ENCODE assay signal across 9 mouse cellular contexts in the genomic region with DNA sequence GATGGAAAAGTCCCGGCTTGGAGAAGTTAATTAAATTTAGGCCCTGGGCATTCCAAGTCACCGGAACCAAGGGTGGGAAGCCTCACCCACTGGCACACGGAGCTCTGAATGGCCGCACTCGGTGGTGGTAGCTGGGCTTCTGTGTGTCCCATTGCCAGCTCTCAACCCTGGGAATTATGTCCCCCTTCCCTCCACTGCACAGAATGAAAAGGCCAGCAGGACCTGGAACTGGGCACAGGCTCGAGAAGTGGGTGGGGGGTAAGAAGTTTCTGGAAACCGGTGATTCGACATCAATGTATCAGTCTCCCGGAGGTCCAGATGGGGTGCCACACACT.
DNase-seq lines count a peak whose midpoint lies in the region; ATAC-seq lines count a peak whose summit lies in the region.
"Had no signal": no experiment of that assay in that cellular context is flagged by ENCODE, and none has a peak within 500 bp of the region (broad histone marks: within the 10 kb centered on the region; RNA-seq: fewer than 3 reads in every experiment).

No protein-coding gene starts in this region.

- H3K27ac ChIP-seq in kidney, embryonic 14.5 days (ENCODE audit: low read depth, low read length): no peak overlapping the region
- H3K27ac ChIP-seq in embryonic facial prominence, embryonic 13.5 days: peak overlapping the region; percentile 77; the same call in 1 of the 2 replicates
- peak overlapping the region; percentile 90 for H3K27ac ChIP-seq in hindbrain, embryonic 10.5 days
- peak overlapping the region; percentile 1; the same call in 1 of the 2 replicates for H3K27ac ChIP-seq in midbrain, embryonic 11.5 days (ENCODE audit: low read depth, low read length)

- peaks cover 13% of the 10 kb centered on the region for H3K4me1 ChIP-seq in kidney, embryonic 14.5 days (ENCODE audit: control insufficient read depth, insufficient read depth, low read length)
- peaks cover 56% of the 10 kb centered on the region for H3K4me1 ChIP-seq in embryonic facial prominence, embryonic 13.5 days
- peaks cover 42% of the 10 kb centered on the region for H3K4me1 ChIP-seq in hindbrain, embryonic 10.5 days (replicated peaks)
- H3K4me1 ChIP-seq in midbrain, embryonic 11.5 days (ENCODE audit: control insufficient read depth, insufficient read depth, low read length): peaks cover 23% of the 10 kb centered on the region

- no peak for DNase-seq in kidney, postnatal 25 days
- no peak for DNase-seq in hindbrain, embryonic 10.5 days (ENCODE audit: low spot score)
- no peak for DNase-seq in midbrain, embryonic 11.5 days (ENCODE audit: low spot score, missing footprints)
- DNase-seq in ovary, postnatal 36 days (ENCODE audit: low spot score): no peak
- no peak for DNase-seq in spleen, adult 18-20 months
- DNase-seq in adrenal gland, postnatal 14 days: no peak
- DNase-seq: right cerebral cortex, adult 18-20 months had no signal

- WGBS in kidney, embryonic 14.5 days: 56% methylated on average over 9 of the region's 9 CpGs
- whole genome bisulfite sequencing in embryonic facial prominence, embryonic 13.5 days: 36% methylated on average over 9 of the region's 9 CpGs
- 44% methylated on average over 9 of the region's 9 CpGs for WGBS in hindbrain, embryonic 10.5 days
- WGBS in midbrain, embryonic 11.5 days: 29% methylated on average over 9 of the region's 9 CpGs

- no peaks in the 10 kb centered on the region for H3K9me3 ChIP-seq in kidney, embryonic 14.5 days (ENCODE audit: control insufficient read depth, low read length)
- no peaks in the 10 kb centered on the region for H3K9me3 ChIP-seq in embryonic facial prominence, embryonic 13.5 days
- H3K9me3 ChIP-seq in hindbrain, embryonic 10.5 days: no peaks in the 10 kb centered on the region
- H3K9me3 ChIP-seq in midbrain, embryonic 11.5 days (ENCODE audit: control insufficient read depth, low read length): no peaks in the 10 kb centered on the region

- H3K27me3 ChIP-seq in kidney, embryonic 14.5 days (ENCODE audit: control insufficient read depth, insufficient read depth, low read length): peaks cover 5% of the 10 kb centered on the region; the same call in 1 of the 2 replicates
- H3K27me3 ChIP-seq in embryonic facial prominence, embryonic 13.5 days: no peaks in the 10 kb centered on the region
- peaks cover 40% of the 10 kb centered on the region for H3K27me3 ChIP-seq in hindbrain, embryonic 10.5 days (ENCODE audit: insufficient read depth, poor library complexity, severe bottlenecking)
- H3K27me3 ChIP-seq in midbrain, embryonic 11.5 days (ENCODE audit: control insufficient read depth, insufficient read depth, low read length): peaks cover 20% of the 10 kb centered on the region; the same call in 1 of the 2 replicates

- no peaks in the 10 kb centered on the region for H3K36me3 ChIP-seq in kidney, embryonic 14.5 days (ENCODE audit: control insufficient read depth, insufficient read depth, low read length)
- no peaks in the 10 kb centered on the region for H3K36me3 ChIP-seq in embryonic facial prominence, embryonic 13.5 days
- no peaks in the 10 kb centered on the region for H3K36me3 ChIP-seq in hindbrain, embryonic 10.5 days
- no peaks in the 10 kb centered on the region for H3K36me3 ChIP-seq in midbrain, embryonic 11.5 days (ENCODE audit: control insufficient read depth, insufficient read depth, low read length)

- no peak for ATAC-seq in kidney, embryonic 14.5 days (ENCODE audit: low FRiP score, low TSS enrichment)
- no peak for ATAC-seq in embryonic facial prominence, embryonic 13.5 days (ENCODE audit: insufficient number of reproducible peaks, insufficient read depth, low FRiP score, low TSS enrichment, low read depth)
- ATAC-seq in midbrain, embryonic 11.5 days (ENCODE audit: low FRiP score): peak; percentile 26; the same call in 1 of the 2 replicates

- H3K9ac ChIP-seq in kidney, embryonic 14.5 days (ENCODE audit: low read depth, low read length): no peak overlapping the region
- no peak overlapping the region for H3K9ac ChIP-seq in embryonic facial prominence, embryonic 13.5 days
- peak overlapping the region; percentile 10; the same call in 1 of the 2 replicates for H3K9ac ChIP-seq in midbrain, embryonic 11.5 days (ENCODE audit: low read length)

- peak overlapping the region; percentile 35 for H3K4me2 ChIP-seq in kidney, embryonic 14.5 days (replicated peaks; ENCODE audit: low read depth, low read length)
- H3K4me2 ChIP-seq in embryonic facial prominence, embryonic 13.5 days: peak overlapping the region; percentile 59
- H3K4me2 ChIP-seq in midbrain, embryonic 11.5 days: peak overlapping the region; percentile 42

- 0 out of 2 replicates have a peak overlapping the region, but pooled peaks have one; percentile 15 for H3K4me3 ChIP-seq in kidney, embryonic 14.5 days (ENCODE audit: low read length)
- no peak overlapping the region for H3K4me3 ChIP-seq in embryonic facial prominence, embryonic 13.5 days
- H3K4me3 ChIP-seq in hindbrain, embryonic 10.5 days: peak overlapping the region; percentile 51
- peak overlapping the region; percentile 1; the same call in 1 of the 2 replicates for H3K4me3 ChIP-seq in midbrain, embryonic 11.5 days (ENCODE audit: low read depth, low read length)
